Mouse (Mus musculus): ENCODE measurements around the gene Gm4881. TPM values are rescaled to one million over a fixed set of nuclear protein-coding genes. Genes with fewer than 3 reads are reported as not detected.

The Gm4881 gene
- polyA plus RNA-seq, 1 experiment = not detected

DNA sequence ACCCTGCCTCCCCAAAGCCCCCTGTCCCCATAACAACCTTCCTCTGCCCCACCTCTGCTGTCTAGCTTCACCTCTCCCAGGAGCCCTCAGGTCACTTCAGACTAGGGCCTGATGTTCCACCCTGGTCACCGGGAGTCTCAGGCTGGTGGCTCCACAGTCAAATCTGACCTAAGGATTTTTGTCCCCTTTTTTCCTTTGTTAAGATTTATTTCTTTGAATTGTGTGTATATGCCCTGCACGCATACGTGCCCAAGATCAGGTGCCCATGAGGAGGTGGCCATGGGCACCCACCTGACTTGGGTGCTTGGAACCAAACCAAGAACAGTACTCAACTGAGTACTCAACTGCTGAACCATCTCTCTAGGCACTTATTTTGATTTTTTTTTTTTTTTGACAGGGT is 26.0 kb upstream of the Gm4881 start:
- Histone ChIP-seq H3K4me3 (ENCODE audit: insufficient read depth, low read depth, low read length) (no peak overlapping the region), H3K27ac (replicated peaks; ENCODE audit: low read depth, low read length) (no peak overlapping the region), H3K4me1 (ENCODE audit: control insufficient read depth, insufficient read depth, insufficient read length, low read length) (no peaks in the 10 kb centered on the region)

DNA sequence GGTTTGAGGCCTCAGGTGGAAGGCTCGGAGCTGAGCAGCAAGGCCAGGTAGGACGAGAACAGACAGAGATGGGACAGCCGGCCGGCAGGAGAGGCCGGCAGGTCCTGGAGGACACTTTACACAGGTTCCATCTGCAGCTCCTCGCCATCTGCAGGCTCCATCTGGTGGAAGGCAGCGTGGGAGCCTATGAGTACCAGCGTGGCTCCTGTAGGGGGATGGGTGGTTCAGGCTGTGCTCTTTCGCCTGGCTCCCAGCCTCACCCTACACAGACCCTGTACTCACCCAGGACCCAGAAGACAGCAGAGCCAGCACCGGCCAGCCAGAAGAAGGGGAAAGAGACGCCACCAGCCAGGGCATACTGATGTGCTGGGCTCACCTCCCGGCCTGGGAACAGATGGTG is 25.5 kb upstream of the Gm4881 start:
- no peak overlapping the region for H3K4me3 ChIP-seq (ENCODE audit: insufficient read depth, low read depth, low read length)
- H3K4me1 ChIP-seq (ENCODE audit: control insufficient read depth, insufficient read depth, insufficient read length, low read length) = no peaks in the 10 kb centered on the region
- H3K27ac ChIP-seq (replicated peaks; ENCODE audit: low read depth, low read length) = no peak overlapping the region

DNA sequence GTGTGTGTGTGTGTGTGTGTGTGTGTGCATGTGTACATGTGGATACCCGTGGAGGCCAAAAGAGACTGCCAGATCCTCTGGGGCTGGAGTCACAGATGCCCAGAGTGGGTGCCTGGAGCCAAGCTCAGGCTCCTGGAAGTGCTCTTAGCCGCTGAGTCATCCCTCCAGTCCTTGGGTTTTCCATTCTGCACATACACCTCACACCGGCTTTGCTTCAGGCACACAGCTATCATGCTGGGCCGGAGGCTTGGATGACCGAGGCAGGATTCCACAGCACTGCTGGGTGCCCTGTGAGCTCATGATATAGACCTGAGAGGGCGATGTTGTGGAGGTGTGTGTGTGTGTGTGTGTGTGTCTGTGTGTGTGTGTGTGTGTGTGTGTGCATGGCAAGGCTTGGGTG is 24.2 kb upstream of the Gm4881 start:
- no peaks in the 10 kb centered on the region for H3K4me1 ChIP-seq (ENCODE audit: control insufficient read depth, insufficient read depth, insufficient read length, low read length)

DNA sequence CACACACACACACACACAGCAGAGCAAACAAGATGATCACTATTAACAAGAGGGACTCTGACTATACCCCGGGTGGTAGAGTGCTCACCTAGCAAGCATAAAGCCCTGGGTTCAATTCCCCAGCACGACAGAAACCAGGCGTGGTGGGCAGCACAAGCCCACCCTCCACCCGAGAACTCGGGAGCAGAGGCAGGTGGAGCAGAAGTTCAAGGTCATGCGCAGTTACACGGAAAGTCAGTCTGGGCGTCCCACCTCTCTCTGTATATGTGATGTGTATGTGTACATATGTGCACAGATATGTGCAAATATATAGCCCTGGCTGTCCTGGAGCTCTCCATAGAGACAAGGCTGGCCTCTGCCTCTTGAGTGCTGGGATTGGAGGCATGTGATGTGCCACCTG is 23.7 kb upstream of the Gm4881 start:
- Histone ChIP-seq H3K27ac (replicated peaks; ENCODE audit: low read depth, low read length) (no peak overlapping the region), H3K4me3 (ENCODE audit: insufficient read depth, low read depth, low read length) (no peak overlapping the region), H3K4me1 (ENCODE audit: control insufficient read depth, insufficient read depth, insufficient read length, low read length) (no peaks in the 10 kb centered on the region)

More for the DNA sequence above, 24.2 kb upstream of the Gm4881 start:
- no peak overlapping the region for H3K27ac ChIP-seq (replicated peaks; ENCODE audit: low read depth, low read length)
- no peak overlapping the region for H3K4me3 ChIP-seq (ENCODE audit: insufficient read depth, low read depth, low read length)

DNA sequence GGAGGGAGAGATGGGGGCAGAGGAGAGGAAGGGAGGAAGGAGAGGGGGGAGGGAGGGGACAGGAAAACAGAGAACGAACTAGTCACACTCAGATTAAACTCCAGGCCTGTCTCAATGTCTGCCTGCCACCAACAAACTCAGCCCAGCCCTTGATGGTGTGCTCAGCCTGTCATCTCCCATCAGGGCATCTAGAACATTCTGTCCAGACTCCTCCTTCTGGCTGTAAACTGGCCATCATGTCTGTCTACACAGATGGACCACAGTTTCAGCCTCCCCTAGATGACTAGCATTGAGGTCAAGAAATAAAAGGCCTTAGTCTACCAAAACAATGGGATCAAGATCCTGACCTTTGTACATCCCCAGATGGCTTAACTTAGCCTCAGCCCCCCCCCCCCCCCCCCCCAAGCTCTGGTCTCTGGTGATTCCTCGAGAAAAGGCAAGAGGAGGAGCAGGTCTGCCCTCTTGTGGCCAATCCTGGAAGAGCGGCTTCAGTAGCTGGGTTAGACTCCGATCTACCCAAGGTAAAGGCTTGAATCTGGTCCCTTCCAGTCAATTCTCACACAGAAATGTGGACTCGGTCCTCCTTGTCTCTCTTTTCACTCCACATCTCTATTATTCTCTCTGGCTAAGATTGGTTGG is 20.7 kb upstream of the Gm4881 start:
- Histone ChIP-seq H3K4me3 (ENCODE audit: insufficient read depth, low read depth, low read length) (no peak overlapping the region), H3K27ac (replicated peaks; ENCODE audit: low read depth, low read length) (no peak overlapping the region), H3K4me1 (ENCODE audit: control insufficient read depth, insufficient read depth, insufficient read length, low read length) (no peaks in the 10 kb centered on the region)

DNA sequence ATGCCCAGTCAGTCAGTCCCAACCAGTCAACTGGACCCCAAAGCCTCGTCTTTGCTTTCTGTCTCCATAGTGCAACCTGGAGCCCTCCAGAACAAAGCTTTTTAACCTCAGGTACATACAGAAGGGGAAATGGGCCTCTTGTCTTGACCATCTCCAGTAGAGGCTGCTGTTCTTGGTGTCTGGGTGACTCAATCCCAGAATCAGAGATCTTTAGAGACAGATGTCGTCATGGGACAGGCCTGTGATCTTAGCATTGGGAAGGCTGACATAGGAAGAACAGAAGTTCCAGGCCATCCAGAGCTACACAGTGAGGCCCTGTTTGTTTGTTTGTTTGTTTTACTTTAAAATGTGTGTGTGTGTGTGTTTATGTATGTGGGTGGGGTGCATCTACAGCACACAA is 20.0 kb upstream of the Gm4881 start:
- Histone ChIP-seq H3K4me1 (ENCODE audit: control insufficient read depth, insufficient read depth, insufficient read length, low read length) (no peaks in the 10 kb centered on the region), H3K4me3 (ENCODE audit: insufficient read depth, low read depth, low read length) (no peak overlapping the region), H3K27ac (replicated peaks; ENCODE audit: low read depth, low read length) (no peak overlapping the region)

DNA sequence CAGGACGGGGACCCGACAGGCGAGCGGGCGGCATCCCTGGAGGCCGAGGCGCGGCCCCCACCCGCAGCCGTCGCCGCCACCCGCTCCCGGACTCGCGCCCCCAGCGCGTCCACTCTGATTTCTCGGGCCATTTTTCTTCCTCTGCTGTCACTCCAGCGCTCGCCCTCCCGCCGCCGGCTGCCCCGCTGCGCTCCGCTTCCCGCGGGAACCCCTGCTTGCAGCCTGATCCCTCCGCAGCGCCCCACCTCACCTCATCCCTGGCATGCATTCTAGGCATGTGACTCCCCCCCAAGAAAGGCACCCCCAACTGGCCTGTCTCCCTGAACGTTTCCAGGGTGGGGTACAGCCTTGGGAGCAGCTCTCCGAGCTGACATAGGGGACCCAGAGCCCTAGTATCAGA is 10.9 kb upstream of the Gm4881 start:
- H3K4me3 ChIP-seq (ENCODE audit: insufficient read depth, low read depth, low read length) = peak overlapping the region; percentile 36; the same call in 1 of the 2 replicates
- no peaks in the 10 kb centered on the region for H3K4me1 ChIP-seq (ENCODE audit: control insufficient read depth, insufficient read depth, insufficient read length, low read length)
- no peak overlapping the region for H3K27ac ChIP-seq (replicated peaks; ENCODE audit: low read depth, low read length)

DNA sequence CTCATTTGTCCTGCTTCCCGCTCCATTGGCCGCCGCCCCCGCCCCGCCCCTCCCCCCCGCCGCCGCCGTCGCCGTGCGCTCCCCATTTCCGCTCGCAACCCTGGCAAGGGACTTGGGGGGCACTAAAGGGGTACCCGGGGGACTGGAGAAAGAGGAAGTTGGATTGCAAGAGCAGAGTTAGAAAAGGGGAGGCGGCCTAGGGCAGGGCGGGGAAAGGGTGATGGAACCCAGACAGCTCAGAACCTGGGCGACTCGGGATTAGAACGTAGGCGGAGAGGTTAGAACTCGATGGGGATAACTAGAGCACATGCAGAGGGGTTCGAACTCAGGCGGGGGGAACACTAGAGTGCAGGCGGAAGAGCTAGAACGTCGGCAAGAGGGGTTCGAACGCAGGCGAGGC is 10.2 kb upstream of the Gm4881 start:
- no peak overlapping the region for H3K27ac ChIP-seq (replicated peaks; ENCODE audit: low read depth, low read length)
- H3K4me3 ChIP-seq (ENCODE audit: insufficient read depth, low read depth, low read length) = peak overlapping the region; percentile 36
- H3K4me1 ChIP-seq (ENCODE audit: control insufficient read depth, insufficient read depth, insufficient read length, low read length) = no peaks in the 10 kb centered on the region

DNA sequence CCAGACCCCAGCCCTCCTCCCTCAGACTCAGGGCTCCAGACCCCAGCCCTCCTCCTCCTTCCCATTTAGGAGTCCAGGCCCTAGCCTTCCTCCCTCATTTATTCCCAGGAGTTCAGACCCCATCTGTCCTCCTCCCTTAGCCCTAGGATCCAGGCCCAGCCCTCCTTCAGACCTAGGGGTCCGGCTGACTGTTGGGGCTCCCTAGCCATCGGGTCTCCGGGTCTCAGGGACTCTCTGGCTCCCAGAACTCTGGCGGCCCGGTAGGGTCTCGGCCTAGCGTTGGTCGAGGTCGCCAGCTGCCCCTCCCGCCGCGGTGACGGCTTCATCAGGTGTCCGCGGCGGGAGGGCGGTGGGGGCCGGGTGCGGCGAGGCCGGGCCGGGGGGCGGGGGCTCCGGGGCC is 9.7 kb upstream of the Gm4881 start:
- H3K4me3 ChIP-seq (ENCODE audit: insufficient read depth, low read depth, low read length) = peak overlapping the region; percentile 28; the same call in 1 of the 2 replicates
- no peak overlapping the region for H3K27ac ChIP-seq (replicated peaks; ENCODE audit: low read depth, low read length)
- no peaks in the 10 kb centered on the region for H3K4me1 ChIP-seq (ENCODE audit: control insufficient read depth, insufficient read depth, insufficient read length, low read length)

DNA sequence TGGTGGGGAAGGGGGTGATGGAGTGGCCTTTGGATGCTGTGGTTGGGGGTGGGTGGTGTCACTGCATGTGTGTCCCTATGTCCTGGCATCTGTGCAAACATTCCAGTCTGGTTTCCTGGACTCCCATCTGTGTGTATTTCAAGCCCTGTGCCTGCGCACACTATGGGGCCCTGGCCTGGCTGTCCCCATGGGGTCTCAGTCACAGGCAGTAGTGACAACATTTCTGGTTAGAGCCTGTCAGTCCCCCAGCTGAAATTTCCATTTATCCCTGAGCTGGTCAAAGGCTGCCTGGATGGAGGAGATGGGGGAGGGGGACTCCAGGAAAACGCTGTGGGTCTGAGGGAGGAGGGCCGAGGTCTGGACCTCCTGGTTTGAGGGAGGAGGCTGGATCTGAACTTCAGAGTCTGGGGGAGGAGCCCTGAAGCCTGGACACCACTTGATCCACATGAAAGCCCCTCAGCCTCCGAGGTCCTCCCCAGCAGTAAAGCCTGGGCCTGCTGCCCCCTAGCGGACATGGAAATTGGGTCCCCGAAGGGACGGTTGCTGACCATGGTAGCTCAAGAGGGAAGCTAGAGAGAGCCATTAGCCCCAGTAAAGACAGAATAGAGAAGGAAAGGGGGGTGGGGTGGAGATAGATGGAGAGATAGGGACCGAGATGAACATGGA is 5.8 kb upstream of the Gm4881 start:
- H3K4me3 ChIP-seq (ENCODE audit: insufficient read depth, low read depth, low read length) = no peak overlapping the region
- no peaks in the 10 kb centered on the region for H3K4me1 ChIP-seq (ENCODE audit: control insufficient read depth, insufficient read depth, insufficient read length, low read length)
- H3K27ac ChIP-seq (replicated peaks; ENCODE audit: low read depth, low read length) = no peak overlapping the region

DNA sequence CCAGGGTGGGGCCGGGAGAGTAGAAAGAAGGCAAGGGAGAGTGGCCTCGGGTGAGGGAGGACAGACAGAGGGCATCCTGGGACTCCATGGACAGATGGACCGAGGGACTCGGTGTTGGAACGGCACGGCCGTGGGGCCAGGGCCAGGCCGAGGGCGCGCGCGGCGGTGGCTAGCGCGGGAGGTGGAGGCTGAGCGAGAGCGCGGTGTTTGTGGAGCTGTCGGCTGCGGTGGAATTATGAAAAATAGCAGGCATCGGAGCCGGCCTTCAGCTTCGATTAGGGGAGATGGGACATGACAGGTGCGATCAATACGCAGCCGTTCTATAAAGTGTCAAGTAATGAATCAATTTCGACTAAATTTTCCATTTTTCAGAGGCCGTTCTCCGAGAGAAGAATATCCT is 4.5 kb upstream of the Gm4881 start:
- Histone ChIP-seq H3K27ac (replicated peaks; ENCODE audit: low read depth, low read length) (no peak overlapping the region), H3K4me1 (ENCODE audit: control insufficient read depth, insufficient read depth, insufficient read length, low read length) (no peaks in the 10 kb centered on the region), H3K4me3 (ENCODE audit: insufficient read depth, low read depth, low read length) (no peak overlapping the region)

DNA sequence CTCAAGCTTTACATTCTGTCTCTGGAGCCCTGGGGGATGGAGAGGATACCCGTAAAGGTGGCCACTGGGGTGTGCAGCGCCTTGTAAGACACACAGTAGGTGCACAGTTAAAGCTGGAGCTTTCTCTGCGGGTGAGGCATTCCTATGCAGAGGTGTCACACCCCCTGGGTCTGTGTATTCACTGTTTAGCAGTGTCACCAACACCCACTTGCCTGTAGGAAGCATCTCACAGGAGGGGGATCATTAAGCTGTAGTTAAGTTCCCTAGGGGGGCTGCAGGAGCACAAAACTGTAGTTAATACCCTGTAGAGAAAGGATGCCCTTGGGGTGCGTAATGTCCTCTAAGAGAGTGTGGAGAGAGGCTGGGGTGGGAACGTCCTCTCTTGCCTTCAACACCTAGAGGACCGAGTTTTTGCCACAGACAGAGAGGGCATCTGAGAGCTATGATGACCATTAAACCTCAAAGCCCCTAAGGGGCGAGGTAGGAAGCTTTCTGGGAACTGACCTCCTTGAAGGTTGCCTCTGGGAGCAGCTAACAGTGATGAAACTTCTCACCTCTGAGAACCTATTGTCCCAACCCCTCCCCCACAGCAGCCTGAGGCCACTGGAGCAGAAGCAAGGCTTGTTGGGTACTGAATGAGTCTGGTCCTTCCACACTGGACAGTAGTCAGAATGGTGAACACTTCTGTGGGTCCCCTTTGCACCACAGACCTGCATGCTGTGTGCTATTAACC is 3.2 kb upstream of the Gm4881 start:
- Histone ChIP-seq H3K4me3 (ENCODE audit: insufficient read depth, low read depth, low read length) (no peak overlapping the region), H3K27ac (replicated peaks; ENCODE audit: low read depth, low read length) (no peak overlapping the region), H3K4me1 (ENCODE audit: control insufficient read depth, insufficient read depth, insufficient read length, low read length) (no peaks in the 10 kb centered on the region)

DNA sequence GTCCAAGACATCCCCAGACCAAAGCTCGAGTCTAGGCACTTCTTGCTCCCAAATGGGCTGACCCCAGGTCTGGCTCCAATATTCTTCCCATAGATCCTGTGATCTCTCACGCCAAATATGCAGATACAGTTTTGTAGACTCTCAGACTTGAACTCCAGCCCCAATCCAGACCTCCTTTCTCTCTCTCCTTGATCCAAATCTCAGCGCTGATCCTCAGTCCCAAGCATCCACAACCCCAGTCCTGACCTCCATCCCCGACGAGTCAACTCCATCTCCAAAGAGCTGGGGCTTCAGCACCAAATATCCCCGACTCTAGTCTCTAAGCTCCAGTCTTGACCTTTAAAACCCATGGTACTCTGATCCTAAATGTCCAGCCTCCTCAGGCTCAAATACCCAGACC is 653 bp downstream of the Gm4881 start:
- Histone ChIP-seq H3K4me1 (ENCODE audit: control insufficient read depth, insufficient read depth, insufficient read length, low read length) (no peaks in the 10 kb centered on the region), H3K4me3 (ENCODE audit: insufficient read depth, low read depth, low read length) (no peak overlapping the region), H3K27ac (replicated peaks; ENCODE audit: low read depth, low read length) (no peak overlapping the region)

DNA sequence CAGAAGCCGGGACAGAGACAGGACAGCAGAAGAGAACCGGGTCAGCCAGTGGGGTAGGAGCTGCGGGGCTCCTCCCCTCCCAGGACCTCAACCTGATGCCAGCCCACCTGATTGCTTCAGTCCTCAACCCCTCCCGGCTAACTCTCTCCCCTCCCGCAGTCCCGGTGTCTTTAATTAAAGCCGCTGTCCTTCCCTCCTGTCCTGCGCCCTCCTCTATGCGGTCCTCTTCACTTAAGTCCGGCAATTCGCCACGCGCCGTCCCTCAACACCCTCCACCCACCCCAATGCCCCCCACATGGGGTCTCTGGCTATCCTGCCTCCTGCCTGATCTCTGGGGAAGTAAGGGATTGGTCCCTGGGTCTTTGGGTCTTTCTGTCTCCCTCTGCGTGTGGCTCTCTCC is 12.6 kb downstream of the Gm4881 start:
- Histone ChIP-seq H3K4me1 (ENCODE audit: control insufficient read depth, insufficient read depth, insufficient read length, low read length) (no peaks in the 10 kb centered on the region), H3K4me3 (ENCODE audit: insufficient read depth, low read depth, low read length) (no peak overlapping the region), H3K27ac (replicated peaks; ENCODE audit: low read depth, low read length) (no peak overlapping the region)

DNA sequence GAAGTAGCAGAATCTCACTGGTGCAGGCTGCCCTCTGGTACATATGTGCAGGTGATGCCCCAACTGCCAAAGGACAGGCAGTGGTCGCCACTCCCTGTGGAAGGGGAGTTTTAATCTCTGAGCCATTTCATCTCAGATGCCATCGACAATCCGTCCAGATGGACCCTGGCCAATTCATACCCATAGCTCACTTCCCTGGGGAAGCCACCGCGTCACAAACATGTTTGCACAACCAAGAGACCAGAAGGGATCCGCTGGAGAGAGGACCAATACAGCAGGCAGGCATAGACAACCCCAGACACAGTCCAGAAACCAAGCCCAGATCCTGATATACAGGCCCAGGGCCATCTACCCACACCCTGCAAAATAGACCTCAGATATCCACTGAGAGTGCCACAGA is 13.8 kb downstream of the Gm4881 start:
- H3K4me1 ChIP-seq (ENCODE audit: control insufficient read depth, insufficient read depth, insufficient read length, low read length) = no peaks in the 10 kb centered on the region
- H3K27ac ChIP-seq (replicated peaks; ENCODE audit: low read depth, low read length) = no peak overlapping the region
- H3K4me3 ChIP-seq (ENCODE audit: insufficient read depth, low read depth, low read length) = no peak overlapping the region

DNA sequence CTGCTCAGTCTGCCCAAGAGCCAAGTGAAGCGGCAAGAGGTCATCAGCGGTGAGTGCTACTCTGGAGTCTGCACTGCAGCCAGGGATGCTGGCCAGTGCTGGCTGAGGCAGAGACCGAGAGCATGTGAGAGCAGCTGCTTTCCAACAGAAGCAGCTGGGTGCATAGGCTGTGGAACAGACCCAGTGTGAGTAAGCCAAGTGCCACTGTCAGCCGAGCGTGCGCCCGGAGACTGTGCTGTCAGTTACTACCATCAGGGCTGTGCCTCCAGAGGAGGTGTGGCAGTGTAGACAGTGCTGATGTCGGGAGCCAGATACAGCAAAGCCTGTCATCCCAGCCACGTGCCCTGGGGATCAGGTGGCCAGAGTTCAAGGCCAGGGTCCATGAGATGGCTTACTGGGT is 24.6 kb downstream of the Gm4881 start:
- Histone ChIP-seq H3K4me1 (ENCODE audit: control insufficient read depth, insufficient read depth, insufficient read length, low read length) (no peaks in the 10 kb centered on the region), H3K27ac (replicated peaks; ENCODE audit: low read depth, low read length) (no peak overlapping the region), H3K4me3 (ENCODE audit: insufficient read depth, low read depth, low read length) (no peak overlapping the region)
